Mouse (Mus musculus) erythroblast, embryonic 14.5 days (primary cell): ENCODE results near the gene Epb41l4b. TPM values are rescaled to one million over a fixed set of nuclear protein-coding genes. Genes with fewer than 3 reads are reported as not detected.

ENCODE experiments used
- H3K27me3 ChIP-seq: 2 replicates; pipeline ENCODE4 v1.6.1; 2012; ENCODE audit warnings: inconsistent platforms; ENCODE audit not compliant: control insufficient read depth
- H3K36me3 ChIP-seq: 2 replicates; pipeline ENCODE4 v1.6.1; 2012; ENCODE audit warnings: mild to moderate bottlenecking, inconsistent platforms; ENCODE audit not compliant: control insufficient read depth
- H3K4me1 ChIP-seq: 2 replicates; pipeline ENCODE4 v1.6.1; 2012; ENCODE audit warnings: inconsistent platforms; ENCODE audit not compliant: control insufficient read depth
- H3K4me3 ChIP-seq: replicated peaks from 2 replicates; pipeline ENCODE3; 2012; ENCODE audit warnings: moderate library complexity, mild to moderate bottlenecking, inconsistent platforms
- H3K9me3 ChIP-seq: 2 replicates; pipeline ENCODE4 v1.6.1; 2012; ENCODE audit warnings: low read length, inconsistent platforms, mixed read lengths; ENCODE audit not compliant: control insufficient read depth
- GATA1 ChIP-seq: IDR thresholded peaks from 2 replicates; pipeline ENCODE4 v1.6.1; 2012; ENCODE audit warnings: low read length, inconsistent platforms, mixed read lengths
- TAL1 ChIP-seq: IDR thresholded peaks from 3 replicates; pipeline ENCODE4 v1.6.1; 2012; ENCODE audit warnings: low read length, inconsistent platforms, mixed read lengths
- polyA plus RNA-seq: library from polyadenylated mRNA; stranded (reverse); fragments of >175 nt; gene quantifications from 2 replicates; pipeline ENCODE4 v1.2.3, GENCODE M21; 2012

Epb41l4b gene
- polyA plus RNA-seq, 1 experiment: 0.02 TPM

- Histone ChIP-seq H3K4me3 (no peak overlapping the region), H3K9me3 (no peaks in the 10 kb centered on the region), H3K4me1 (peaks cover 21% of the 10 kb centered on the region), H3K36me3 (no peaks in the 10 kb centered on the region), H3K27me3 (peaks cover 9% of the 10 kb centered on the region)
- TF ChIP-seq TAL1 (no peak), GATA1 (no peak)
These were observed 17.3 kb upstream of the Epb41l4b start for GRCm38 (mm10) chr4:57160571-57160970.

DNA sequence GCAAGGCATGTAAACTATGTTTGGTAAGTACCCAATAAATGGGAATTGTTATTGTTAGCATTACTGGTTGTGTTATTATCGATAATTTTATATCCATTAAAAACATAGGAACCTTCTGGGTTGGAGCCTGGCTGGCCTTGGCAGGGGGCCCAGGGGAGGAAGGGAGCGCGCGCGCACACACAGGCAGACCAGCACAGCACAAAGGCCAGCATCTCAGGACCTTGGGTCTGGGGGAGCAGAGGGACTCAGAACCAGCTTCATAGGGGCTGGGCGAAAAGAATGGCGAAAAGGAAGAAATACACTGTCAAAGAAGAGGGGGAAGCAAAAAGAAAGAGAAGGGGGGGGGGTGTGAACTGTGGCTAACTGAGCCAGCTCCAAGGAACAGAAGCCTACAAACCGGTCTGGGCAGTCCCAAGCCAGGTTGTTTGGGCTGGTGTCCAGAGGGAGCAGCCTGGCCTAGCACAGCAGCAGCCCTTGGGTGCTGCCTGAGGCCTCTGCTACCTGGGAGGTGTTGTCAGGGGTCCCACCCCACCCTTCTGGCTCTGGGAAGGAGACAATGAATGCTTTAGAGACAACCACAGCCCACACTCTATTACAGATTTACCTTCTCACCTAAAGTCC is 13.4 kb upstream of the Epb41l4b start:
- TF ChIP-seq TAL1 (no peak), GATA1 (no peak)
- no peak overlapping the region for H3K4me3 ChIP-seq
- peaks cover 5% of the 10 kb centered on the region for H3K36me3 ChIP-seq
- peaks cover 48% of the 10 kb centered on the region for H3K4me1 ChIP-seq
- H3K9me3 ChIP-seq: no peaks in the 10 kb centered on the region
- peaks cover 4% of the 10 kb centered on the region; the same call in 1 of the 2 replicates for H3K27me3 ChIP-seq

GRCm38 (mm10) chr4:57153838-57154237 is 10.6 kb upstream of the Epb41l4b start:
- H3K9me3 ChIP-seq: no peaks in the 10 kb centered on the region

GRCm38 (mm10) chr4:57153068-57153835 is 10.0 kb upstream of the Epb41l4b start:
- H3K27me3 ChIP-seq: peaks cover 1% of the 10 kb centered on the region; the same call in 1 of the 2 replicates
- peak overlapping the region; percentile 64 for H3K4me3 ChIP-seq

More at GRCm38 (mm10) chr4:57153838-57154237, 10.6 kb upstream of the Epb41l4b start:
- TF ChIP-seq GATA1 (no peak), TAL1 (no peak)
- Histone ChIP-seq H3K4me3 (peak overlapping the region; percentile 64), H3K27me3 (no peaks in the 10 kb centered on the region), H3K4me1 (peaks cover 69% of the 10 kb centered on the region), H3K36me3 (peaks cover 5% of the 10 kb centered on the region)

GRCm38 (mm10) chr4:57148182-57148581 is 4.9 kb upstream of the Epb41l4b start:
- TF ChIP-seq TAL1 (no peak), GATA1 (no peak)
- Histone ChIP-seq H3K36me3 (no peaks in the 10 kb centered on the region), H3K4me1 (peaks cover 47% of the 10 kb centered on the region), H3K27me3 (peaks cover 45% of the 10 kb centered on the region), H3K9me3 (no peaks in the 10 kb centered on the region), H3K4me3 (no peak overlapping the region)

More at GRCm38 (mm10) chr4:57153068-57153835, 10.0 kb upstream of the Epb41l4b start:
- Histone ChIP-seq H3K9me3 (no peaks in the 10 kb centered on the region), H3K4me1 (peaks cover 71% of the 10 kb centered on the region), H3K36me3 (peaks cover 5% of the 10 kb centered on the region)
- TF ChIP-seq TAL1: no peak
- no peak for TF ChIP-seq GATA1

GRCm38 (mm10) chr4:57142374-57143025 is 737 bp downstream of the Epb41l4b start:
- no peaks in the 10 kb centered on the region for H3K36me3 ChIP-seq
- peaks cover 23% of the 10 kb centered on the region for H3K4me1 ChIP-seq
- peaks cover 95% of the 10 kb centered on the region for H3K27me3 ChIP-seq
- peaks cover 11% of the 10 kb centered on the region; the same call in 1 of the 2 replicates for H3K9me3 ChIP-seq
- H3K4me3 ChIP-seq: peak overlapping the region; percentile 52
- no peak for TF ChIP-seq TAL1
- no peak for TF ChIP-seq GATA1

DNA sequence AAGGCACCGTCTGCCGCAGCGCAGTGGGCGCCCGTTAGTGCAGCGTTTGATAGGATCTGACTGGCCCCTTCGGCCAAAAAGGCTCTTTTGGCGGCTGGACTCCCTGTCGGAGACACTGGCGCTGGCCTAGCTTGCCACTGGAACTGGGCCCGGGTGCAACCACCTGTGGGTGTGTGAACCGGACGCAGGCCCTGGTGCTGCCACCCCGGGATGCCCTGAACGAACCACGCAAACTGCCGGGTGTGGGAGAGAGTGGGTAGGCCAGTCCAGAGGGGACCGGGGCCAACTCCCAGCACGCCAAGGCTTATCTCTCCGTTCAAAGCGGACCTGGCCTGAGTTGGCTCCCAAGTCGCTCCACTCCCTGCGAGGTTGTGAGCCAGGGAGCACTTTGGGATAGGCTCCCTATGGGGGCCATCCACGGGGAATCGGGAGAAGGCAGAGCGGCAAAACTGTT is 1.3 kb downstream of the Epb41l4b start:
- H3K36me3 ChIP-seq: no peaks in the 10 kb centered on the region
- H3K4me1 ChIP-seq: peaks cover 24% of the 10 kb centered on the region
- H3K9me3 ChIP-seq: peaks cover 11% of the 10 kb centered on the region; the same call in 1 of the 2 replicates
- H3K27me3 ChIP-seq: peaks cover 94% of the 10 kb centered on the region
- TF ChIP-seq TAL1 (no peak), GATA1 (no peak)
- H3K4me3 ChIP-seq: peak overlapping the region; percentile 52

DNA sequence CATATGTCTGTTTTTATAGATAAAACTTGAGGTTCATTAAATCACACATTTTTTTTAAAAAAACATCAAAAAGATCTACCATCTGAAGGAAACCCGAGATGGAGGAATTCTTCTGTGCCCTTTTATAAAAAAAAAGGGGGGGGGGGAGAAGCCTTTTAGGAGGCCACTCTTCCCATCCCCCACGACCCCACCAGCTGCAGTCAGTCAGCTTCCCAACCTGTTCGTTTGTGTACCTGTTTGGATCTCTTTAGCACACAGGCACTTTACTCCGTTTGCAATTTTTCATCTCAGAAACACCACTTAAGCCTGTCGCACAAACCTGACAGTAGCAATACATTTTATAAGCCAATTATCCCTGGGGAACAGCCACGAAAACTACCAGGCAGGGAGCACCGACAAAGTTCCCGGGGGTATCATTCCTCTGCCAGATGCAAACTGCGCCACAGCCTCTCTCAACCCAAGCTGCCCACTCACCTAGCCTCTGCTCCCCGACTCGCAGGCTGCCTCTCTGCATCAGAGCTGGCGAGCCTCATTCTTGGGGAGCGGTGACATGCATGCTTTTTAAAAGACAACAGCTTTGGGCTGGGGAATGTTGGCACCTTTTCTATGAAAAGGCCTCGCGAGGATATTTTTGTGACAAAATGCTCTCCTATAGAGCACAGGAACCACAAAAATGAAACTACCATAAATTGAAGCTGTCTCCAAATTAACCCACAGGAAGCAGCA is 2.1 kb downstream of the Epb41l4b start:
- TF ChIP-seq TAL1 (no peak), GATA1 (no peak)
- Histone ChIP-seq H3K4me1 (peaks cover 24% of the 10 kb centered on the region), H3K36me3 (no peaks in the 10 kb centered on the region), H3K4me3 (no peak overlapping the region), H3K27me3 (peaks cover 92% of the 10 kb centered on the region), H3K9me3 (peaks cover 11% of the 10 kb centered on the region; the same call in 1 of the 2 replicates)
